Mouse (Mus musculus) myocyte (in vitro differentiated cells): ENCODE data around the gene Uqcr11.

Source experiments
- MYOG ChIP-seq, 3 experiments: IDR thresholded peaks; one replicate each; pipeline ENCODE4 v1.6.1; 2011; ENCODE audit warnings: control low read depth in 2 of 3, low read depth in 2 of 3, mild to moderate bottlenecking in 2 of 3; ENCODE audit not compliant: insufficient read length in 2 of 3, control insufficient read depth in 1 of 3, insufficient read depth in 1 of 3
- POLR2A ChIP-seq: IDR thresholded peaks from one replicate; pipeline ENCODE4 v1.6.1; 2011; ENCODE audit warnings: low read depth, mild to moderate bottlenecking, control low read depth, moderate library complexity; ENCODE audit not compliant: insufficient read length

DNA sequence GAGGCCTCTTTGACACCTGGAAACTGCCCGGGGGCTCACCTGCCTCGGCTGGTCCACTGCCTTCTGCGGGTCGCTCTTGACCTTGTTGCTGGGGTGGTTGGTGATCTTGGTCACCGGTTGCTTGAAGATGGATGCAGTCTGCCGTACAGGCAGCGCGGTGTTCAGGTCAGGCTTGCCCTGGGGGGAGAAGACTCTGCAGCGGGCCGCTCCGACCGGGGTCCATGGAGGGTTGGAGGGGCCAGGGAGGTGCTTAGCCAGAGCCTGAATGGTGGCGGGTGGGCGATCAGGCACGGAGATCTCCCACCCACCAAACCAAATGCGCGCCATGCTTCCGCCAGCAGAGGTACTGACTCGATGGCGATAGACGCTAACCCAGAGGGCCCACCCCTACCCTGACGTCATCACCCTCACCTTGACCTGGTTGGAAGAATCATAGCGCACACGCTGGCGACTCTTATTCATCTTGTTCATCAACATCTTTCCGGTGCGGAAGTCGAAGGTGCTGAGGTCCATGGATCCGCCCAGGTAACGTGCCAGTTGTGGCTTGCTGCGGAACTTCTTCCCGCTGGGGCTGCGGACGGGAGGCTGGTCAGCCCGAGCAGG, 11.5 kb downstream of the Uqcr11 start:
- TF ChIP-seq MYOG (IDR thresholded peaks at IDR 0.05; ENCODE audit: control insufficient read depth in 1 of 3, insufficient read depth in 1 of 3, insufficient read length in 2 of 3, low read depth in 2 of 3) = no peak
- no peak for TF ChIP-seq POLR2A
